Mouse (Mus musculus): ENCODE measurements around the gene Tmem132d.
"Not testable (repeated sequence)": the region's sequence is repeated elsewhere in the genome, so short reads cannot be mapped to it uniquely, and the experiment has no call there.

Gene Tmem132d

DNA sequence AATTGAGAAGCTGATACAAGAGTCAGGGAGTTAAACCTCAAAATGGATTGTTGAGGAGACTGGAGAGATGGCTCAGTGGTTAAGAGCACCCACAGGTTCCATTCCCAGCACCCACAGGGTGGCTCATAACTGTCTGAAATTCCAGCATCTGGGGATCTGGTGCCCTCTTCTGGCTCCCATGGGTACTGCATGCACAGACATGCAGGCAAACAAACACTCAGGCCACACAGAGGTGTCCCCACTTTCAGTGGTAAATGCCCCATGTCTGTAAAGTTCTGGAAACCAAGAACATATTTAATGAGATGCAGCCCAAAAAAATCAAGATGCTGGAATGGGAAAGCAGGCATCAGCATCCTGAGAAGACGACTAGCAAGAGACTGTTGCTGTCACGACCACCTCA, 333.4 kb downstream of the Tmem132d start:
- DNase-seq (ENCODE audit: low spot score in 2 of 2): no peak

DNA sequence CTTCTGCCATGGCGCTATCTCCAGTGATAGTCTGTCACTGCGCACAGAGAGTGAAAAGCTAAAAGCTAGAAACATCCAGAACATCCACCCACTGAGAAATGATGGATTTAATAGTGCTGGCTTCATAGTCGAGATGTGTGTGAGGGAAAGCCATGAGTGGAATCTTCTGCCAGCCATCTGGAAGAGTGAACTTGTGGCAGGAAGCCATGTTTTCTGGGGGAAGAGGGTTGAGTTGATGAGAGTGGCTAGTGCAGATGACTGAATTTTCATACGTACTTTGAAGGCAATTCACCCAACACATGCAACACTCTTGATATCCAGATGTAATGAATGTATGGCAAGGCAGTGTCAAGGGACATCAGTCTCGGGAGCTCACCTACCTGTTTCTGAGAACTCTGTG, 342.3 kb downstream of the Tmem132d start:
- DNase-seq (ENCODE audit: low spot score in 2 of 2): no peak

DNA sequence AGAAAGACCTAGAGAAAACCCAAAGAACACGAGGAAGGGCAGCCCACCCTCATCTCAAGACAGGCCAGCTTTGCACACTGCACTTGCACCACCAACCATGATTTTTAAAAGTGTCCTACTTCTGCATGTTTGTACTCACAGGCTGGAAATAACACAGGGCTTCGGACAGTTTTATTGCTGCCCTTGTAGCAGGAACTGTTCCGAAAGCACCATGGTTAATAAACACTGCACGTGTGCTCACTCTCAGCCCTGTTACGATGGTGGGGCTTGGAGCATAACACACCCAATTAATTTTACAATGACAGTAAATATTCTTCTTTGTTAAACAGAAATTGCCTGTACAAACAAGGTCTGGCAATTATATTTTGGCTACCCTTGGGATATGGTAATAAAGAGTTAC, 357.4 kb downstream of the Tmem132d start:
- no peak for DNase-seq (ENCODE audit: low spot score in 2 of 2)

DNA sequence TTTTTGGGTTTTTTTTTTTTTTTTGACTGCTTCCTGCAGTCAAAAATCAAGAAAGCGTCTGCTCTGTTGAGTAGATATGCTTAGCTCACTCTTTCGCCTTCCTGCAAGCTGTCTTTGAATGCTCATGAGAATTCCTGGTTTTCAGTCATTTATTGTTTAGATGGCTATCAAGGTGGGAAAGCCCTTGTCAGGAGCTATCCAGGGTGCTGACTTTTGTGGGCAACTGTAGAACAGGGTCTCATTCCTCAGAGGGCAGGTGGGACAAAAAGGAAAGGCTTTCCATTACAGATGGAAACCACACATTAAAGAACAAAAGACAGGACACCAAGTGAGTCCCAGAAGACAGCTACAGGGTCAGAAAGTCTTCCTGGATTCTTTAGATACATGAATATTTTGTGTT, 360.3 kb downstream of the Tmem132d start:
- DNase-seq (ENCODE audit: low spot score in 2 of 2): no peak

DNA sequence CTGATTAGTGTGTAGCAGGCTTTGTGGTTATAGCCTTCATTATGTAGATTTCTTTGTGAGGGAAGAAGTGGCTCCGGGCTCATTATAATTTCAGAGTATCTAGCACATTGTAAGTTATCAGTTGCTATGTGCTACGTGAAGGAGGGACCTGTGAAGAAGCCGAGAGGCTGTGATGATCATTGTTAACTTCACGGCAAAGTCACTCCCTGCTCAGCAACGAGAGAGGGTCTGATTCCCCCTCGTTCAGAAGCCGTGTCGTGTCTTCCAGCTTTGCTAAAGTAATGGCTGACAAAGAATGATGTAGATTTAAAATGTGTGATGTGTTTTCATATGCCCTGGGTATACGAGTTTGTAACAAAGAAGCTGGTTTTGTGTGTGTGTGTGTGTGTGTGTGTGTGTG, 391.1 kb downstream of the Tmem132d start:
- DNase-seq (ENCODE audit: low spot score in 2 of 2): no peak

DNA sequence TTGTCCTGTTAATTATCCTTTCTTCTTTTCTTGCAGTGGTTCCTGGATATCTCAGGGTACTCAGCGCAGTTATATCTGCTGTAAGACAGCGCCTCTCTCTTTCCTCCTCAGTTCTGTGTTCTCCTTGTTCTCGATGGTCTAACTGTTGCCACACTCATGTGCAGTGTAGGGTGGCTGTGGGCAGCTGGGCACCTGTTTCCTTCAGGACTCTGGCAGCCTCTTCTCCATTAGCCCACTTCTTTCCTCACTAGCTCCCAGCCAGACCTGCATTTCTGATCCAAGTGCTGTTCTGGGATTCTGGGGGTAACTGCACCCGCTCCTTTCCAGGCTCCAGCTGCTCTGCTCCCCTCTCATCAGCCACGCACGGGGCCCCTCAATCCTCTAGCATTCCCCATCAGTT, 392.8 kb downstream of the Tmem132d start:
- DNase-seq (ENCODE audit: low spot score in 2 of 2): no peak

DNA sequence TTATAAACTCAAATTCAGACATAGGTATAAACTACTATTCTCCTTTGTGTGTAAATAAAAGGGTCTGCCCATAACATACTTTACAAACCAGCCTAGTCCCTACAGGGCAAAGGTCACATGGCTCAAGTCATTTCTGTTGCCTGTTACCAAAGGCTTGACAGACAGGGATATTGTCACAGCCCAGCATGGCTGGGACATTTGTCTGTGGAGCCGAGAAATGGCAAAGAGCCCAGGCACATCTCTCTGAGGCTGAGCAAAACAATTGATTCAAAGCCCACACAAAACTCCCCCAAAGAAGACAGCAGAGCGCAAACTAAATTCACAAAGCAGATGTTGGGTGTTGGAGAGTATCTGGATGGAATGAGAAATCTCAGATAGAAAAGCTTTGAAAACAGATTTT, 405.8 kb downstream of the Tmem132d start:
- DNase-seq (ENCODE audit: low spot score in 2 of 2): peak; percentile 13 to 23

DNA sequence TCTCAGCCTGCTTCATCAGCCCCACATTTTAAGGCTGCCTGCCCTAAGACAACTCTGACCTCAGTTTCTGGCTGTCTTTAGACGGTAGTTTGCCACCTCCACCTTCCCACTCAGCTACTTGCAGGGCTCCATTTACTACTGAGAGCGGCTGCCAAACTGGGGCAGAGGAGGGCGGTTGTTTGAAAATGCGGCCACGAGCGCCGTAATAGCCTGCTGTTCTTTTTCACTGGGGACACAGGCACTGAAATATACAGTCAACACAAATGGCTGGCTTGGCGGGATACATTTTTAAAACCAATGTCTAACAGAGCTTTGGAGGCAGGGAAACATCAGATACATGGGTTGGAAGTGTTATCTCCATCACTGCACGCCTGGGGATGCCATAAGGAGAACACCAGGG, 428.2 kb downstream of the Tmem132d start:
- peak; percentile 12 to 19 for DNase-seq (ENCODE audit: low spot score in 2 of 2)

DNA sequence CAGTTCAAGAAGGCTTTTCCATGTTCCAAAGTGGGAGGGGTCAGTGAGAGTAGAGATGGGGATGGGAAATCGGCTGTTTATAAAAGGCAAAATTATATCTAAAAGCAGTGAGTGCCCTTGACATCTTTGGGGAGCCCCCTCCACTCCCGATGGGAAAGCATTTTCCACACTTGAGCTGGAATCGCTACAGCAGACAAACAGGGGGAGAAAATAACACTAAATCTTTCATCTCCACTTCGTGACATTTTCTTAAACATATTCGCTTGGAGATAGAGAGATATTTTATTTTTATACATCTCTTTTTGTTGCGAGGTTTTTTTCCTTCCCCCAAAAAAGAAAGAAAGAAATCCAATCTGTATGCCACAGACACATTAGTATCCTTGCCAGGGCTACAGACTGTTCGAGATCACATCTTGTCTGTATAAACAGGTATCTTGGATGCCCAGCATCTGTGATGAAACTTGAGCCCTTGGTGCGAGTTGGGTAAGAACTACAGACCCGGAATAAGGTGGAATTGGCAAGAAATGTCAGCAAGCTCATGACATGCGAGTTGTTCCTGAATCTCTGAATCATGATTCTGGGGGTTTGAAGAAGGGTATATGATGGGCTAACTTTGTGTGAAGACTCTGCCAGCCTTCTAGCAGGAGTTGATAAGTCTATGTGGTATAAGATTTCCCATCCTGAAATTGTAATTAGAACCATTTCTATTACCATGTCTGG, 436.2 kb downstream of the Tmem132d start:
- peak; percentile 12 to 14 for DNase-seq (ENCODE audit: low spot score in 2 of 2)

DNA sequence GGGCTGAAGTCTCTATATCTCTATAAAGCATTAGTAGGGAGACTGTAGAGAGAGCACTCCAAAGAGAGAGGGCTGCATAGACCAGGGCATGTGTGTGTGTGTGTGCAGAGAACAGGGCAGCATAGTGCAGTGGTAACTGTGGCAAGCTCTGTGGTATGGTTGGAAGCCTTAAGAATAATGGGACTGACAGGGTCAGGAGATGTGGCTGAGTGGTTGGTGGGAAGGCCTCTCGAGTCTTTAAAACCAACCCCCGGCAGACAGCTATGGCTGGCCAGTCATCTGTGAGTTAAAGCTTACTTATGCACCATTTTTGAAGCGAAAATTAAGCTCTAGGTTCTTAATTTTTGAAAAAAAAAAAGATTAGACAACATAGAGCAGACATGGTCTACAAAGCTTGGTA, 439.4 kb downstream of the Tmem132d start:
- no peak for DNase-seq (ENCODE audit: low spot score in 2 of 2)

DNA sequence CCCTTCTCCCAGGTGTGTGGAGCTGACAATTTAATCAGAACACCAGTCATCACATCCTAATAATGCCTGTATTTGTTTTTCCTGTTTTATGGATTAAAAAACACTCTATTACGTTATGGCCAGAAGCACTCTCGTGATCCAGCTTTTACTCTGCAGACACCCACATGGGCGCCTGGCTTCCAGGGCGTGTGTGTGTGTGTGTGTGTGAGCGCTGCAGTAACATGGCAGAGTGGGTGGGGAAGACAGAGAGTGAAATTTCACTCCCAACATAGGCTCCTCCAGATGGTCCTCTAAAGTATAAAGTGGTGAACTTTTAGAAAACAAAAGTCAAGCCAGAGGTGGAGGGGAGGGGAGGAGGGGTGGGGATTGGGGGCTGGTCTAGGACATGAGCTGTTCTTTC, 442.1 kb downstream of the Tmem132d start:
- no peak for DNase-seq (ENCODE audit: low spot score in 2 of 2)

DNA sequence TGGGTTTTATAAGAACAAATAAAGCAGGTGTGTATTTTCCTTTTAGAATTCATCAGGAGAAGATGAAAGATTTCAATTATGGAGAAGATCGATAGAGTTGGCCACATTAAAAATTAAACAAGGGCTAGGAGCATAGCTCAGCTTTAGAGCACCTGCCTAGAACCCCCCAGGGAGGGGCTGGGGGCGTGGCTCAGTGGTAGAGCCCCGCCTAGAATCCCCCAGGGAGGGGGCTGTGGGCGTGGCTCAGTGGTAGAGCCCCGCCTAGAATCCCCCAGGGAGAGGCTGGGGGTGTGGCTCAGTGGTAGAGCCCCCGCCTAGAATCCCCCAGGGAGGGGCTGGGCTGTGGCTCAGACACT, 452.9 kb downstream of the Tmem132d start:
- not testable (repeated sequence) for DNase-seq (ENCODE audit: low spot score in 2 of 2)

DNA sequence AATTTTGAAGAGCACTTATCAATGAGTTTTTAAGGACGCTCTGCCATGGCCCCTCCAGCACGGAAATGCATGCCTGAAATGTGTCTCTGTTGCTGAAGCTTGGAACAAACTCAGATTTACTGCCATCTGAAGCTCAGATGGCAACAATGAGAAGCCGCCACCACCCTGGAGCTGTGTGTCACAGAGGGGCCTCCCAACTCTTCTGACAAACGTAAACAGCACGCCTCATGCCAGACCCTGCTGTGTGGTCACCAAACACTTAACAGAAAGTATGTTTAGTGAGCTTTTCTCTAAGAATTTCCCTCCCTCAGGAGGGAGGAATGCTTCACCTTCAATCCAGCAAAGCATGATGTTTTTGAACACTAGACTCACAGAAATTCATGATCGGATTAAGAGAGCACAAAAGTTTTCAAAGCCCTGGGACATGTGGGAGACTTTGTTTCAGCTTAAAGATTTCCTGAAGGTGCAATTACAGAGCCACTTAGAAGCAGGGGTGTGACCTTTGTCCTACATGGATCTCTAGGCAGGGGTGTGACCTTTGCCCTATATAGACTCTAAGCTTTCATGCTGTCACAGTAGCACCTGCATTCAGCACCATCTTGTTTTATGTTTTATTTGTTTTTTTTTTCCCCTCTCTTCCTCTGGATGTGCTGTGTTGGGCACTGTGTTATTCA, 453.4 kb downstream of the Tmem132d start:
- no peak for DNase-seq (ENCODE audit: low spot score in 2 of 2)

DNA sequence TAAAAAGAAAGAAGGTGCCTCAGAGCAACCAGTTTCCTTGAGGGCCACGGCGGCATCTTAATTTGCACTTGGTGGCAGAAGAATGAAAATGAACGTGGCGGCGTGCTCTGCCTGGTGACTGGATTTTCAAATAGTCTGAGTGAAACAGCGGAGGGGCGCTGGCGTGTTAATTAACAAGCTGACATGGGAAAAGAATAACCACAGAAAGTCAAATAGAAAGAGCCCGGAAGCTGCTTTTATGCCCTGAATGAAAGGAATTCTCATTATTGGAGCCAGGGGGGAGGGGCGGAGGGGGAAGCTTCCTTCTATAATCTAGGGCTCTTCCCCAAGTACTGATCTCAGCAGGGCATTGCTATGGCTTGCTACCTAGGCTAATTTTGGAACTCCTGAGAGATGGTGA, 456.2 kb downstream of the Tmem132d start:
- no peak for DNase-seq (ENCODE audit: low spot score in 2 of 2)

DNA sequence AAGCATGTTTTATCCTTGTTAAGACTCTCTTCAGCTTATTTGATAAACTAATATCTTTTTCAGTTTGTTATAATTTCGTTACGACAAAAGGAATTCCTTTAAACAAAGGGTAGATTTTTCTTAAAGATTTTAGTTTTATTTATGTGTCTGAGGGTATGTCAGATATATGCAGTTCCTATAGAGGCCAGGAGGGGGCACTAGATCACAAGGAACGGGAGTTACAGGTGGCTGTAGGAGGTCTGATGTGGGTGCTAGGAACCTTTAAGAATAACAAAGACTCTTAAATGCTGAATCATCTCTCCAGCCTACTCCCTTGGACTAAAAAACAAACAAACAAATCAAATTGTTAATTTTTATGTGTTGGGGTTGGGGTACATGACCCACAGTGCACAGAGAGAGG, 467.2 kb downstream of the Tmem132d start:
- no peak for DNase-seq (ENCODE audit: low spot score in 2 of 2)

DNA sequence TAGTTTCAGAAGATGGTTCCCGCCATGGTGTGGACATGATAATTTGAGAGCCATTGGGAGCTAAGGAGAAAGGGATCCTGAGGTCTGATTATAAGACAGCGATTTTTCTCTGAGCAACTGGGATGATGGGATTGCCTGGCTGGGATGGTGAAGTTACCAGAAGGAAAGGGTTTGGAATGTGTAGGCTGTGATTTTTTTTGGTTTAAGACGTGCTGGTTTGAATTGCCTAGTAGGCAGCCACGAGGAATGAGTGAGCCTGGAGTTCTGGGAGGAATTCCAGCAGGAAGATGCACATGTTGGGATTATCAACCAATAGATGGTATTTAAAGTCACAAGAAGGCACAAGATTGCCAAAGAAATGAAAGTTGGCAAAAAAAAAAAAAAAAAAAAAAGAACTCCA, 470.2 kb downstream of the Tmem132d start:
- no peak for DNase-seq (ENCODE audit: low spot score in 2 of 2)

DNA sequence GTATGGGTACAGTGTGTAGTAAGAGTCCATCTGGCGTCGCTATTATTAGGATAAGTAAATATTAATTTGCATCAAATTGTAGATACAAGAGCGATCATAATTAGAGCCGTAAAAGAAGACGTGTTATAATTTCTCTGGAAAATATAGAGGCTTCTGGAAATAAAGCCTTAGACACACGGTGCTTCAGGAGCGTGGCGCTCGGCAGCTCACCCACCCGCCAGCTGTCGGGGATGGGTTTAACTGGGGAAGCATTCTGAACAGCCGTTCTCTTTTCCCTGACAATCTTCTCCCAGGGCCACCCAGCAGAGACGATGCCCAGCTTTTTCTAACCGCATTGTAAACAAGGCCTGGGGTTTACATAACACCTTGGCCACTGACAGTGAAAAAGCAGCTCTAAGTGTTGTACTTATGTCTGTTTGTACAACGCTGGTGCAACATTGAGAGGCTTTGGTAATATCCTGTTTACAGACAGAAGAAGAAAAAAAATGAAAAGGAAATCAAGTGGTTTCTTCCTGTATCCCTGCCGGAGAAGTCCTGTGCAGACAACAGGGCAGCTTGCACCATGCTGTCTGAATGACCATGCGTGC, 476.3 kb downstream of the Tmem132d start:
- DNase-seq (ENCODE audit: low spot score in 2 of 2): peak; percentile 50 to 58

DNA sequence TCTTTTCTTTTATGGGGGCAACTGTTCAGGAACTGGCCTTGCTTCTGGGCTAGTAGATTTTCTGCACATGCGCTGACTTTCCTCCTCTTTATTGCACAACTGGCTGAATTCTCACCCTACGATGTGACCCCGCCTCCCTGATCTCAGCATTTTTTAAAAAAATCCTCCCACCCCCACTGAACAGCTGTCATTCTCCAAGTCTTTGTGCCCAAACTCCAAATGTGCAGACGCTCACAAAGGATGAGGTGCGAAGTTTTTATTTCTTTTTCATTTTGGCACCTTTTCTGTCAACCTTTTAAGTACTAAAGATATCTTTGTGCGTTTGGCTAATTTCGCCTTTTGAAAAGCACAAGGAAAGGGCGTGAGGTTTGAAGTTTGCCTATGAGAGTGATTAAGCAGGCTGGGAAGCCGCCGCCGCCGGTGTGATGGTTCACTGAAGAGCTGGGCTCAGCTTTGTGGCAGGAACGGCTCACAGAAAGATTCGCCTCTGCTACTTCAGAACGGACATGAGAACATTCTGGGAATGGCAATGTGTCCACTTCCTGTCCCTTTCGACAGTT, 478.6 kb downstream of the Tmem132d start:
- no peak for DNase-seq (ENCODE audit: low spot score in 2 of 2)

DNA sequence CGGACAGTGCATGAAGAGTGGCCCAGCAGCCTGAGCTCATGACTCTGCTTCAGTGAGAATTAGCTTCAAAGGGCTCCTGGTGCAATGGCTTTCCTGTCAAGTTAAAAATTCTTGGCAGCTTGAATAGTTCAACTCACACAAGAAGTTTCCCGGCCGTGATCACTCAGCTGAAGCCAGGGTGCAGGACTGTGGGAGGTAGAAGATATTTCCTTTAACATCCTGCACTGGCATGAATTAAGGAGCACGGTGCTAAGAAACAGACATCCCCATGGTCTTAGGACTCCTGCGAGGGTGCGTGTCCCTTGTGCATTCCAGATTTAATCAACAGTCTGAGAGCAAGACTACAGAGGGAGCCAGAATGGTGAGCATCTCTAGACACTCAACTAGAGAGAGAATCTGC, 480.1 kb downstream of the Tmem132d start:
- no peak for DNase-seq (ENCODE audit: low spot score in 2 of 2)

DNA sequence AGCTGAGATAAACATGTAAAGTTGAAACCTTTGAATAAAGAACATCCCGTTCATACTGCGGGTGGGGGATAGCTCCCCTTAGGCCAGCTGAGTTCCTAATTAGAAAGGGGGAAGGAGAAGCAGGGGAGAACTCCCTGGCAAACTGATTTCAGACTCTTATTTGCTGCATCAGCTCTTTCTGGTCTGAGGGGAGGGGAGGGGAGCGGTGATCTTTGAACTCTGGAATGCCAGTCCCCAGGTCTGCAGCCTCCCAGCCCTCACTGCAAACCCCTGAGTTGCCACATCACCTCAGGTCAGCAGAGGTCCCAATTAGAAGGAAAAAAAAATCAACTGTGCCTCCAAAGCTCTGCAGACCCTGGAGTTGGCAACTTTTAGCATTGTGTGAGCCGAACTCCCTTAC, 482.3 kb downstream of the Tmem132d start:
- DNase-seq (ENCODE audit: low spot score in 2 of 2): no peak

DNA sequence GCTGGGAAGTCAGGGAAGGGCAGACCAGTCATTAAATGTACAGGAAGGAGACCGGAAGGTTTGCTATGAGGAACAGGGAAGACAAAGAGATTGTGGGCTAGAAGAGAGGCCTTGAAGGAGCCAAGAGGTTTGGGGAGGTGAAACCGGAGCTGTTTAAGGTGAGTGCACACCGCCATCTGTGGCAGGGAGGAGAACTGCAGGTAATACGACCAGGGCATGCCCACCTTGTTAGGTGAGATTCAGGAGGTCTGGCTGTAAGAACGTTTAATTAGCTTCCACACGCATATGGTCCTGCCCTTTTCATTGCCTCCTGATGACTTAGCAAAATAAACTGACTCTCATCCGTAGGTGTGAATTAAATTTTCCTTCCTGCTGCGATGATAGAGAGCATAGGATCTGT, 485.6 kb downstream of the Tmem132d start:
- no peak for DNase-seq (ENCODE audit: low spot score in 2 of 2)

DNA sequence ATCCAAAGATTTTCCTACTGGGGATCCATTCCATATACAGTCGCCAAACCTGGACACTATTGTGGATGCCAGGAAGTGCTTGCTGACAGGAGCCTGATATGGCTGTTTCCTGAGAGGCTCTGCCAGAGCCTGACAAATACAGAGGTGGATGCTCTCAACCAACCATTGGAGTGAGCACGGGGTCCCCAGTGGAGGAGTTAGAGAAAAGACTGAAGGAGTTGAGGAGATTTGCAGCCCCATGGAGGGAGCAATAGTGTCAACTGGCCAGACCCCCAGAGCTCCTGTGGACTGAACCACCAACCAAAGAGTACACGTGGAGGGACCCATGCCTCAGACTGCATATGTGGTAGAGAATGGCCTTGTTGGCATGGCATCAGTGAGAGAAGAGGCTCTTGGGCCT, 490.7 kb downstream of the Tmem132d start:
- DNase-seq (ENCODE audit: low spot score in 2 of 2): not testable (repeated sequence)

DNA sequence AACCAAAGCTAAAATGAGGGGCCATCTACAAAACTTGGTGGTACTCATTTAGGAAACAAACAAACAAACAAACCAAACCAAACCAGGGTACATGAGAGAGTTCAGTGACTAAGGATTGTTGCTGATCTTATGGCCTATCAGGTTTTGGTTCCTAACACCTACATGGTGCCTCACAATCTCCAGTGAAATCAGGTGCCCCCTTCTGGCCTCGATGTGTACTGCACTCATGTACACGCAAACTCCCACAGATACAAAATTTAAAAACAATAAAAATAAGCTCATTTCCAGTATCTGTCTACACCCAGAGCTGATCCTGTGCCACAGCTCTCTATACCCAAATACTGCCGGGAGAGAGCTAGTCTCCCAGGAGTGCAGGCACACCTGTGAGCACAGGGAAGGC, 495.0 kb downstream of the Tmem132d start:
- DNase-seq (ENCODE audit: low spot score in 2 of 2): no peak
